Mouse (Mus musculus) kidney, adult 2 months (tissue): ENCODE measurements around the gene Dlst. TPM values are rescaled to one million over a fixed set of nuclear protein-coding genes. Genes with fewer than 3 reads are reported as not detected.

Source experiments
- DNase-seq: peaks from one replicate; pipeline ENCODE4 v3.0.0; 2021
- H3K27ac ChIP-seq: fragments of 200-500 bp; 2 replicates; pipeline ENCODE4 v1.5.1; 2012; ENCODE audit warnings: low read depth, low read length, control low read depth, inconsistent platforms; ENCODE audit not compliant: insufficient read depth
- H3K27me3 ChIP-seq: fragments of 200-500 bp; replicated peaks from 2 replicates; pipeline ENCODE4 v1.6.1; 2012; ENCODE audit warnings: mild to moderate bottlenecking, moderate library complexity, low read length, inconsistent platforms; ENCODE audit not compliant: control insufficient read depth, insufficient read depth
- H3K36me3 ChIP-seq: fragments of 200-500 bp; 2 replicates; pipeline ENCODE4 v1.6.1; 2012; ENCODE audit warnings: mild to moderate bottlenecking, moderate library complexity, low read length, inconsistent platforms; ENCODE audit not compliant: control insufficient read depth, insufficient read depth
- H3K4me1 ChIP-seq: fragments of 200-500 bp; 2 replicates; pipeline ENCODE4 v1.6.1; 2011; ENCODE audit warnings: low read length; ENCODE audit not compliant: control insufficient read depth, insufficient read depth
- H3K4me3 ChIP-seq: fragments of 200-500 bp; 2 replicates; pipeline ENCODE4 v1.5.1; 2011; ENCODE audit warnings: mild to moderate bottlenecking, low read depth, low read length, control low read depth; ENCODE audit not compliant: insufficient read depth
- CTCF ChIP-seq: fragments of 200-500 bp; conservative IDR thresholded peaks from 2 replicates; pipeline ENCODE4 v1.5.1; 2011; ENCODE audit warnings: low read depth, mild to moderate bottlenecking, control low read depth, low read length, moderate library complexity, mixed read lengths; ENCODE audit not compliant: insufficient read depth, insufficient read length
- POLR2A ChIP-seq: fragments of 200-500 bp; IDR thresholded peaks from one replicate; pipeline ENCODE4 v1.6.1; 2011; ENCODE audit warnings: low read depth, low read length, control low read depth
- WGBS: fragments of 180-500 bp; shearing (Covaris S2); methylation state at CpG from one replicate; pipeline ENCODE4 v1.1.7; 2018; 5-methylcytosine and 5-hydroxymethylcytosine counted together
- polyA plus RNA-seq: library from polyadenylated mRNA; depleted of rRNA; stranded (reverse); fragments of >200 nt; gene quantifications from 2 replicates; pipeline ENCODE4 v1.2.3, GENCODE M21; 2012; rRNA removed

Dlst gene
- polyA plus RNA-seq, 1 experiment, result 312 TPM

GRCm38 (mm10) chr12:85181475-85182344, 71.1 kb downstream of the Dlst start:
- H3K27ac ChIP-seq, result no peak overlapping the region
- no peak for DNase-seq
- H3K4me1 ChIP-seq, result no peaks in the 10 kb centered on the region
- H3K27me3 ChIP-seq, result no peaks in the 10 kb centered on the region
- TF ChIP-seq POLR2A (no peak), CTCF (no peak)
- H3K4me3 ChIP-seq, result no peak overlapping the region
- 40% methylated on average over 15 of the region's 17 CpGs for WGBS
- H3K36me3 ChIP-seq, result no peaks in the 10 kb centered on the region

- no peaks in the 10 kb centered on the region for H3K27me3 ChIP-seq
- no peaks in the 10 kb centered on the region for H3K36me3 ChIP-seq
- no peak for DNase-seq
- 21% methylated on average over 8 of the region's 8 CpGs for WGBS
- H3K4me3 ChIP-seq, result no peak overlapping the region
- H3K27ac ChIP-seq, result no peak overlapping the region
- TF ChIP-seq POLR2A (no peak), CTCF (no peak)
- H3K4me1 ChIP-seq, result no peaks in the 10 kb centered on the region
These were observed 71.7 kb downstream of the Dlst start for GRCm38 (mm10) chr12:85182345-85182643.

DNA sequence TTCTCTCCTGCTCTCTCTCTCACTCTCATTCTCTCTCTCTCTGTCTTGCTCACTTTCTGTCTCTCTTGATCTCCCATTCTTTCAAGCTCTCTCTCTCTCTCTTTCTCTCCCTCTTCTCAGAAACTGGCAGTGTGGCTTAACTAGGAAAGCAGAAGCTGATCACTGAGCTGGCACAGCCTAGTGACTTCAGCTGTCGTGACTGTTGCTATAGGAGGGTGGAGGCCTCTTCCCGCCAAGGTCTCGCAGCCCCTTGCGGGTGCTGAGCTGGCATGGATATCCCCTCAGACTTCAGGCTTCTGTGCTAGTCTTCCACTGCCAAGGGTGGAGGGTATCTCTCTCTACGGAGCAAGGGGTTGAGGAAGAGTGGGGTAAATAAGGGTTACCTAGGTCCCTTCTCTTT, 72.3 kb downstream of the Dlst start:
- Histone ChIP-seq H3K27me3 (no peaks in the 10 kb centered on the region), H3K4me1 (no peaks in the 10 kb centered on the region), H3K27ac (no peak overlapping the region), H3K36me3 (no peaks in the 10 kb centered on the region), H3K4me3 (no peak overlapping the region)
- TF ChIP-seq POLR2A (no peak), CTCF (no peak)
- WGBS, result 70% methylated on average over 5 of the region's 5 CpGs
- no peak for DNase-seq

GRCm38 (mm10) chr12:85184118-85184517, 73.5 kb downstream of the Dlst start:
- 42% methylated on average over 5 of the region's 5 CpGs for WGBS
- no peaks in the 10 kb centered on the region for H3K4me1 ChIP-seq
- TF ChIP-seq CTCF, result no peak
- TF ChIP-seq POLR2A, result no peak
- no peak for DNase-seq
- no peaks in the 10 kb centered on the region for H3K36me3 ChIP-seq
- H3K27ac ChIP-seq, result no peak overlapping the region
- H3K27me3 ChIP-seq, result no peaks in the 10 kb centered on the region
- no peak overlapping the region for H3K4me3 ChIP-seq

Other genes starting within 250 kb of the Dlst start
- 1.5 and 2.2 TPM in 2 replicates for gene Ltbp2, start 234.3 kb upstream of the Dlst start, polyA plus RNA-seq
- gene Fcf1, start 139.9 kb upstream of the Dlst start, polyA plus RNA-seq, result 41.2 and 52.0 TPM in 2 replicates
- 20.7 and 23.3 TPM in 2 replicates for gene Arel1, start 139.9 kb upstream of the Dlst start, polyA plus RNA-seq
- 10.0 and 12.4 TPM in 2 replicates for gene Ylpm1, start 114.5 kb upstream of the Dlst start, polyA plus RNA-seq
- gene Prox2, start 74 bp upstream of the Dlst start, polyA plus RNA-seq, result 2.0 and 2.4 TPM in 2 replicates
- gene Rps6kl1, start 40.4 kb downstream of the Dlst start, polyA plus RNA-seq, result 0.89 and 0.98 TPM in 2 replicates
- gene Pgf, start 67.0 kb downstream of the Dlst start, polyA plus RNA-seq, result 1.1 and 1.2 TPM in 2 replicates
- 101 and 112 TPM in 2 replicates for gene Eif2b2, start 108.6 kb downstream of the Dlst start, polyA plus RNA-seq
- 8.1 and 9.6 TPM in 2 replicates for gene Mlh3, start 159.8 kb downstream of the Dlst start, polyA plus RNA-seq
- gene Acyp1, start 177.6 kb downstream of the Dlst start, polyA plus RNA-seq, result 9.6 and 19.1 TPM in 2 replicates
- gene Zc2hc1c, start 177.8 kb downstream of the Dlst start, polyA plus RNA-seq, result 2.8 and 3.2 TPM in 2 replicates
- 24.9 and 27.8 TPM in 2 replicates for gene Nek9, start 228.5 kb downstream of the Dlst start, polyA plus RNA-seq